Mouse (Mus musculus) forebrain, embryonic 12.5 days (tissue): ENCODE results near the gene Ubqln1. TPM values are rescaled to one million over a fixed set of nuclear protein-coding genes. Genes with fewer than 3 reads are reported as not detected.

Experiments
- ATAC-seq: fragments of 200-750 bp; cut with Nextera tagmentation; 2 replicates; pipeline ENCODE4 v1.8.0; 2017; ENCODE audit warnings: moderate TSS enrichment; ENCODE audit not compliant: low FRiP score
- H3K27ac ChIP-seq: fragments of 300-500 bp; sonication (generic); 2 replicates; pipeline ENCODE4 v1.5.1; 2016; ENCODE audit warnings: mild to moderate bottlenecking
- H3K27me3 ChIP-seq: fragments of 300-500 bp; sonication (generic); 2 replicates; pipeline ENCODE4 v1.6.1; 2016; ENCODE audit warnings: mild to moderate bottlenecking
- H3K36me3 ChIP-seq: fragments of 300-500 bp; sonication (generic); replicated peaks from 2 replicates; pipeline ENCODE4 v1.6.1; 2016; ENCODE audit warnings: mild to moderate bottlenecking
- H3K4me1 ChIP-seq: fragments of 300-500 bp; sonication (generic); 2 replicates; pipeline ENCODE4 v1.6.1; 2016
- H3K4me2 ChIP-seq: fragments of 300-500 bp; sonication (generic); 2 replicates; pipeline ENCODE4 v1.6.1; 2016; ENCODE audit warnings: mild to moderate bottlenecking, moderate library complexity
- H3K4me3 ChIP-seq: fragments of 300-500 bp; sonication (generic); replicated peaks from 2 replicates; pipeline ENCODE4 v1.5.1; 2016; ENCODE audit warnings: mild to moderate bottlenecking
- H3K9ac ChIP-seq: fragments of 300-500 bp; sonication (generic); 2 replicates; pipeline ENCODE4 v1.6.1; 2016; ENCODE audit warnings: mild to moderate bottlenecking
- H3K9me3 ChIP-seq: fragments of 300-500 bp; sonication (generic); 2 replicates; pipeline ENCODE4 v1.6.1; 2016
- WGBS: fragments of 180-500 bp; shearing (Covaris S2); methylation state at CpG from one replicate; pipeline ENCODE4 v1.1.7; 2016; 5-methylcytosine and 5-hydroxymethylcytosine counted together
- polyA plus RNA-seq: library from polyadenylated mRNA; unstranded; fragments of >200 nt; fragmentation: Nextera tagmentation; extraction: Ambion mirVana; gene quantifications from 2 replicates; pipeline ENCODE4 v1.2.1, GENCODE M21; 2016

Ubqln1 gene
- polyA plus RNA-seq, 1 experiment from 2014 or later, result 162 TPM

GRCm38 (mm10) chr13:58215253-58215591 is 231 bp downstream of the Ubqln1 start:
- H3K4me2 ChIP-seq, result peak overlapping the region; percentile 80
- peak overlapping the region; percentile 83 for H3K27ac ChIP-seq
- peak; percentile 83; the same call in 1 of the 2 replicates for ATAC-seq
- peaks cover 36% of the 10 kb centered on the region for H3K4me1 ChIP-seq
- WGBS, result under 1% methylated on average over 47 of the region's 48 CpGs
- H3K9me3 ChIP-seq, result no peaks in the 10 kb centered on the region
- peak overlapping the region; percentile 99 for H3K9ac ChIP-seq
- H3K4me3 ChIP-seq, result peak overlapping the region; percentile 97
- peaks cover 4% of the 10 kb centered on the region for H3K27me3 ChIP-seq
- H3K36me3 ChIP-seq, result no peaks in the 10 kb centered on the region

GRCm38 (mm10) chr13:58214346-58215252 is 854 bp downstream of the Ubqln1 start:
- Histone ChIP-seq H3K9me3 (no peaks in the 10 kb centered on the region), H3K27me3 (peaks cover 4% of the 10 kb centered on the region), H3K4me2 (peak overlapping the region; percentile 80), H3K4me1 (peaks cover 36% of the 10 kb centered on the region), H3K9ac (peak overlapping the region; percentile 99), H3K27ac (peak overlapping the region; percentile 83), H3K4me3 (peak overlapping the region; percentile 97), H3K36me3 (no peaks in the 10 kb centered on the region)
- 2% methylated on average over 48 of the region's 49 CpGs for WGBS
- ATAC-seq, result peak; percentile 72

- H3K4me2 ChIP-seq, result peak overlapping the region; percentile 80
- peaks cover 36% of the 10 kb centered on the region for H3K4me1 ChIP-seq
- no peak for ATAC-seq
- H3K36me3 ChIP-seq, result no peaks in the 10 kb centered on the region
- peaks cover 4% of the 10 kb centered on the region for H3K27me3 ChIP-seq
- 75% methylated on average over 8 of the region's 8 CpGs for WGBS
- peak overlapping the region; percentile 97 for H3K4me3 ChIP-seq
- peak overlapping the region; percentile 99; the same call in 1 of the 2 replicates for H3K9ac ChIP-seq
- H3K9me3 ChIP-seq, result no peaks in the 10 kb centered on the region
- H3K27ac ChIP-seq, result no peak overlapping the region
Observed at GRCm38 (mm10) chr13:58213801-58214200, 1.7 kb downstream of the Ubqln1 start.

GRCm38 (mm10) chr13:58212530-58212929 is 2.9 kb downstream of the Ubqln1 start:
- Histone ChIP-seq H3K9me3 (no peaks in the 10 kb centered on the region), H3K27me3 (peaks cover 4% of the 10 kb centered on the region), H3K9ac (no peak overlapping the region), H3K36me3 (no peaks in the 10 kb centered on the region), H3K4me3 (no peak overlapping the region), H3K4me2 (no peak overlapping the region), H3K27ac (no peak overlapping the region), H3K4me1 (peaks cover 36% of the 10 kb centered on the region)
- 85% methylated on average over 2 of the region's 2 CpGs for WGBS
- ATAC-seq, result no peak

- H3K9ac ChIP-seq, result no peak overlapping the region
- ATAC-seq, result no peak
- no peak overlapping the region for H3K27ac ChIP-seq
- no peak overlapping the region for H3K4me2 ChIP-seq
- H3K27me3 ChIP-seq, result no peaks in the 10 kb centered on the region
- no peaks in the 10 kb centered on the region for H3K9me3 ChIP-seq
- no peaks in the 10 kb centered on the region for H3K36me3 ChIP-seq
- 82% methylated on average over 5 of the region's 5 CpGs for WGBS
- H3K4me1 ChIP-seq, result peaks cover 31% of the 10 kb centered on the region
- H3K4me3 ChIP-seq, result no peak overlapping the region
Observed at GRCm38 (mm10) chr13:58210441-58210840, 5.0 kb downstream of the Ubqln1 start.

- WGBS, result 95% methylated on average over 4 of the region's 4 CpGs
- no peak for ATAC-seq
Observed at GRCm38 (mm10) chr13:58206084-58206483, 9.4 kb downstream of the Ubqln1 start.

GRCm38 (mm10) chr13:58204986-58205385 is 10.5 kb downstream of the Ubqln1 start:
- no peak overlapping the region for H3K27ac ChIP-seq
- H3K9ac ChIP-seq, result no peak overlapping the region
- H3K4me1 ChIP-seq, result no peaks in the 10 kb centered on the region
- H3K27me3 ChIP-seq, result no peaks in the 10 kb centered on the region
- H3K4me2 ChIP-seq, result no peak overlapping the region
- H3K4me3 ChIP-seq, result no peak overlapping the region
- no peak for ATAC-seq
- no peaks in the 10 kb centered on the region for H3K36me3 ChIP-seq
- 66% methylated on average over 4 of the region's 4 CpGs for WGBS
- no peaks in the 10 kb centered on the region for H3K9me3 ChIP-seq

More at GRCm38 (mm10) chr13:58206084-58206483, 9.4 kb downstream of the Ubqln1 start:
- Histone ChIP-seq H3K27ac (no peak overlapping the region), H3K4me2 (no peak overlapping the region), H3K4me3 (no peak overlapping the region), H3K9me3 (no peaks in the 10 kb centered on the region), H3K36me3 (no peaks in the 10 kb centered on the region), H3K4me1 (peaks cover 5% of the 10 kb centered on the region; the same call in 1 of the 2 replicates), H3K27me3 (no peaks in the 10 kb centered on the region), H3K9ac (no peak overlapping the region)

GRCm38 (mm10) chr13:58204202-58204601 is 11.3 kb downstream of the Ubqln1 start:
- no peak for ATAC-seq
- Histone ChIP-seq H3K4me1 (no peaks in the 10 kb centered on the region), H3K4me3 (no peak overlapping the region), H3K27ac (no peak overlapping the region), H3K4me2 (no peak overlapping the region), H3K9ac (no peak overlapping the region), H3K36me3 (no peaks in the 10 kb centered on the region), H3K9me3 (no peaks in the 10 kb centered on the region), H3K27me3 (no peaks in the 10 kb centered on the region)
- WGBS, result 95% methylated on average over 3 of the region's 3 CpGs

- ATAC-seq, result no peak
Observed at GRCm38 (mm10) chr13:58202903-58203302, 12.6 kb downstream of the Ubqln1 start.

GRCm38 (mm10) chr13:58201908-58202307 is 13.5 kb downstream of the Ubqln1 start:
- Histone ChIP-seq H3K27ac (no peak overlapping the region), H3K4me1 (no peaks in the 10 kb centered on the region), H3K36me3 (peaks cover 13% of the 10 kb centered on the region), H3K4me2 (no peak overlapping the region), H3K27me3 (no peaks in the 10 kb centered on the region), H3K9ac (no peak overlapping the region), H3K9me3 (no peaks in the 10 kb centered on the region), H3K4me3 (no peak overlapping the region)
- 93% methylated on average over 3 of the region's 3 CpGs for WGBS
- ATAC-seq, result no peak

More at GRCm38 (mm10) chr13:58202903-58203302, 12.6 kb downstream of the Ubqln1 start:
- Histone ChIP-seq H3K4me1 (no peaks in the 10 kb centered on the region), H3K4me2 (no peak overlapping the region), H3K9ac (no peak overlapping the region), H3K27me3 (no peaks in the 10 kb centered on the region), H3K36me3 (peaks cover 3% of the 10 kb centered on the region; the same call in 1 of the 2 replicates), H3K4me3 (no peak overlapping the region), H3K27ac (no peak overlapping the region), H3K9me3 (no peaks in the 10 kb centered on the region)
- WGBS, result 100% methylated on average over 1 of the region's 1 CpGs

GRCm38 (mm10) chr13:58201343-58201742 is 14.1 kb downstream of the Ubqln1 start:
- no peak for ATAC-seq
- 91% methylated on average over 6 of the region's 6 CpGs for WGBS
- no peak overlapping the region for H3K4me2 ChIP-seq
- H3K9me3 ChIP-seq, result no peaks in the 10 kb centered on the region
- no peak overlapping the region for H3K27ac ChIP-seq
- peaks cover 15% of the 10 kb centered on the region for H3K36me3 ChIP-seq
- H3K27me3 ChIP-seq, result no peaks in the 10 kb centered on the region
- H3K9ac ChIP-seq, result no peak overlapping the region
- no peaks in the 10 kb centered on the region for H3K4me1 ChIP-seq
- H3K4me3 ChIP-seq, result no peak overlapping the region

- Histone ChIP-seq H3K36me3 (peaks cover 39% of the 10 kb centered on the region), H3K4me2 (no peak overlapping the region), H3K27me3 (no peaks in the 10 kb centered on the region), H3K4me3 (no peak overlapping the region), H3K9me3 (no peaks in the 10 kb centered on the region), H3K4me1 (no peaks in the 10 kb centered on the region), H3K27ac (no peak overlapping the region), H3K9ac (no peak overlapping the region)
- WGBS, result 94% methylated on average over 7 of the region's 7 CpGs
- no peak for ATAC-seq
Observed at GRCm38 (mm10) chr13:58197981-58198640, 17.3 kb downstream of the Ubqln1 start.
